Mouse (Mus musculus): Measurements from ENCODE around the gene Klhl36. TPM values are rescaled to one million over a fixed set of nuclear protein-coding genes. Genes with fewer than 3 reads are reported as not detected.

Klhl36 gene
- total RNA-seq, 1 experiment, result 3.6 TPM

GRCm38 (mm10) chr8:119838983-119839340, 23.1 kb upstream of the Klhl36 start:
- no peaks in the 10 kb centered on the region for H3K36me3 ChIP-seq (ENCODE audit: control insufficient read depth, insufficient read depth, low read length, poor library complexity, severe bottlenecking)
- no peak for DNase-seq (ENCODE audit: low read depth, low spot score)
- in situ Hi-C loops (cut with MboI; ENCODE audit: low sequenced_read_pairs in 2 of 2, unreplicated experiment in 2 of 2), result no loop called here
- no peaks in the 10 kb centered on the region for H3K9me3 ChIP-seq (ENCODE audit: control insufficient read depth, insufficient read depth, low read depth, low read length)
- no peak overlapping the region for H3K9ac ChIP-seq (ENCODE audit: insufficient read depth, low read depth, low read length, poor library complexity, severe bottlenecking)
- TF ChIP-seq MAFK (IDR thresholded peaks at IDR 0.05; ENCODE audit: insufficient read depth, low read depth, low read length) (no peak), CHD2 (IDR thresholded peaks at IDR 0.05; ENCODE audit: low read depth, low read length) (no peak)
- no peak overlapping the region for H3K27ac ChIP-seq (ENCODE audit: insufficient read depth, low read depth, low read length, poor library complexity, severe bottlenecking)
- peak overlapping the region in 1 of 2 experiments; percentile 95; a peak in 1 of 4 replicates for H3K4me3 ChIP-seq (ENCODE audit: insufficient read depth in 1 of 2, low read depth in 1 of 2, low read length in 2 of 2, poor library complexity in 1 of 2, severe bottlenecking in 1 of 2)
- H3K4me1 ChIP-seq (ENCODE audit: control insufficient read depth in 2 of 2, insufficient read depth in 2 of 2, low read length in 2 of 2, poor library complexity in 1 of 2), result peaks cover 13 to 20% of the 10 kb centered on the region in 2 experiments

- in situ Hi-C loops (cut with MboI; ENCODE audit: low sequenced_read_pairs in 2 of 2, unreplicated experiment in 2 of 2), result no loop called here
- no peaks in the 10 kb centered on the region for H3K36me3 ChIP-seq (ENCODE audit: control insufficient read depth, insufficient read depth, low read length, poor library complexity, severe bottlenecking)
- peaks cover 13 to 20% of the 10 kb centered on the region in 2 experiments for H3K4me1 ChIP-seq (ENCODE audit: control insufficient read depth in 2 of 2, insufficient read depth in 2 of 2, low read length in 2 of 2, poor library complexity in 1 of 2)
- no peaks in the 10 kb centered on the region for H3K9me3 ChIP-seq (ENCODE audit: control insufficient read depth, insufficient read depth, low read depth, low read length)
- TF ChIP-seq CHD2 (IDR thresholded peaks at IDR 0.05; ENCODE audit: low read depth, low read length), result no peak
- TF ChIP-seq ZNF384 (IDR thresholded peaks at IDR 0.05; ENCODE audit: low read depth, low read length), result no peak
- TF ChIP-seq HCFC1 (IDR thresholded peaks at IDR 0.05; ENCODE audit: borderline replicate concordance, insufficient read depth, low read length), result no peak
- TF ChIP-seq MAFK (IDR thresholded peaks at IDR 0.05; ENCODE audit: insufficient read depth, low read depth, low read length), result no peak
- H3K4me3 ChIP-seq (ENCODE audit: insufficient read depth in 1 of 2, low read depth in 1 of 2, low read length in 2 of 2, poor library complexity in 1 of 2, severe bottlenecking in 1 of 2), result peak overlapping the region; percentile 95
- DNase-seq (ENCODE audit: low read depth, low spot score), result no peak
- H3K9ac ChIP-seq (ENCODE audit: insufficient read depth, low read depth, low read length, poor library complexity, severe bottlenecking), result peak overlapping the region; percentile 84
- H3K27ac ChIP-seq (ENCODE audit: insufficient read depth, low read depth, low read length, poor library complexity, severe bottlenecking), result no peak overlapping the region
These were observed 22.5 kb upstream of the Klhl36 start for GRCm38 (mm10) chr8:119839419-119840021.

GRCm38 (mm10) chr8:119840275-119840808, 21.7 kb upstream of the Klhl36 start, which contains the start of gene Cotl1:
Gene Cotl1 (minus strand): TSS chr8:119840544.
- Histone ChIP-seq H3K9ac (ENCODE audit: insufficient read depth, low read depth, low read length, poor library complexity, severe bottlenecking) (peak within 1 kb of the TSS; percentile 84), H3K9me3 (ENCODE audit: control insufficient read depth, insufficient read depth, low read depth, low read length) (no peaks in the 10 kb centered on the region), H3K27ac (ENCODE audit: insufficient read depth, low read depth, low read length, poor library complexity, severe bottlenecking) (no peak within 1 kb of the TSS), H3K4me1 (ENCODE audit: control insufficient read depth in 2 of 2, insufficient read depth in 2 of 2, low read length in 2 of 2, poor library complexity in 1 of 2) (peaks cover 13 to 20% of the 10 kb centered on the region in 2 experiments), H3K36me3 (ENCODE audit: control insufficient read depth, insufficient read depth, low read length, poor library complexity, severe bottlenecking) (no peaks in the 10 kb centered on the region), H3K4me3 (ENCODE audit: insufficient read depth in 1 of 2, low read depth in 1 of 2, low read length in 2 of 2, poor library complexity in 1 of 2, severe bottlenecking in 1 of 2) (peak within 1 kb of the TSS; percentile 95)
- in situ Hi-C loops (cut with MboI; ENCODE audit: low sequenced_read_pairs in 2 of 2, unreplicated experiment in 2 of 2), result no loop called here
- DNase-seq (ENCODE audit: low read depth, low spot score), result peak; percentile 83
- TF ChIP-seq CHD2 (IDR thresholded peaks at IDR 0.05; ENCODE audit: low read depth, low read length) (no peak), MAFK (IDR thresholded peaks at IDR 0.05; ENCODE audit: insufficient read depth, low read depth, low read length) (no peak), ZNF384 (IDR thresholded peaks at IDR 0.05; ENCODE audit: low read depth, low read length) (no peak), HCFC1 (IDR thresholded peaks at IDR 0.05; ENCODE audit: borderline replicate concordance, insufficient read depth, low read length) (no peak), ZC3H11A (IDR thresholded peaks at IDR 0.05; ENCODE audit: borderline replicate concordance, low read depth, low read length) (no peak)

DNA sequence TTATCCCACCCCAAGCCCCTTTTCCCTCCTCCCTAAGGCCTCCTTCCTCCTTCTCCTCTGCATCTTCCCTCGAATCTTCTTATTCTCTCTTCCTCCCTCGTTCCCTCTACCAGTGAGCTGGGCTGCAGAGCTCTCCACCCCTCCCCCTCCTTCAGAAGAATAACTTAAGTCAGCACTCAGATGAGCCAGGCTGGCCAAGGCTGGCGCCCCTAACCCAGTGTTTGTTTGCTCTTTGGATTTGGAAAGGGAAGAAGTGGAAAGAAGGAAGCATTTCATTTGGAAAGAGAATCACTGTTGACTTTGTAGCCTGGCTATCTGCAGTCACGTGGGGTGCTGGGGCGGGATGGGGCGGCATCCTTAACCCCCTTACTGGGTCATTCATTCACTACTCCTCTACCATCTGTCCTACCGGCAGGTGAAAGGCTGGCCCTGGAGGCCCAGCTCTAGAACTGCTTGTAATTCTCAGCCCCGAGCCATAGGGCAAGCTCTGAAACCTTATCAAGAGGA, 21.1 kb upstream of the Klhl36 start:
- H3K4me1 ChIP-seq (ENCODE audit: control insufficient read depth in 2 of 2, insufficient read depth in 2 of 2, low read length in 2 of 2, poor library complexity in 1 of 2), result peaks cover 13 to 20% of the 10 kb centered on the region in 2 experiments
- no peaks in the 10 kb centered on the region for H3K9me3 ChIP-seq (ENCODE audit: control insufficient read depth, insufficient read depth, low read depth, low read length)
- peak overlapping the region; percentile 95; a peak in 3 of 4 replicates for H3K4me3 ChIP-seq (ENCODE audit: insufficient read depth in 1 of 2, low read depth in 1 of 2, low read length in 2 of 2, poor library complexity in 1 of 2, severe bottlenecking in 1 of 2)
- H3K9ac ChIP-seq (ENCODE audit: insufficient read depth, low read depth, low read length, poor library complexity, severe bottlenecking), result no peak overlapping the region; the same call in 1 of the 2 replicates
- no peak overlapping the region for H3K27ac ChIP-seq (ENCODE audit: insufficient read depth, low read depth, low read length, poor library complexity, severe bottlenecking)
- DNase-seq (ENCODE audit: low read depth, low spot score), result no peak
- in situ Hi-C loops (cut with MboI; ENCODE audit: low sequenced_read_pairs in 2 of 2, unreplicated experiment in 2 of 2), result no loop called here
- TF ChIP-seq ZNF384 (IDR thresholded peaks at IDR 0.05; ENCODE audit: low read depth, low read length) (no peak), CHD2 (IDR thresholded peaks at IDR 0.05; ENCODE audit: low read depth, low read length) (no peak), ZC3H11A (IDR thresholded peaks at IDR 0.05; ENCODE audit: borderline replicate concordance, low read depth, low read length) (no peak), MAFK (IDR thresholded peaks at IDR 0.05; ENCODE audit: insufficient read depth, low read depth, low read length) (no peak), HCFC1 (IDR thresholded peaks at IDR 0.05; ENCODE audit: borderline replicate concordance, insufficient read depth, low read length) (no peak)
- no peaks in the 10 kb centered on the region for H3K36me3 ChIP-seq (ENCODE audit: control insufficient read depth, insufficient read depth, low read length, poor library complexity, severe bottlenecking)
